Mouse (Mus musculus): ENCODE data around the gene Olfr1424.
"Not testable (repeated sequence)": the region's sequence is repeated elsewhere in the genome, so short reads cannot be mapped to it uniquely, and the experiment has no call there.

Gene Olfr1424

DNA sequence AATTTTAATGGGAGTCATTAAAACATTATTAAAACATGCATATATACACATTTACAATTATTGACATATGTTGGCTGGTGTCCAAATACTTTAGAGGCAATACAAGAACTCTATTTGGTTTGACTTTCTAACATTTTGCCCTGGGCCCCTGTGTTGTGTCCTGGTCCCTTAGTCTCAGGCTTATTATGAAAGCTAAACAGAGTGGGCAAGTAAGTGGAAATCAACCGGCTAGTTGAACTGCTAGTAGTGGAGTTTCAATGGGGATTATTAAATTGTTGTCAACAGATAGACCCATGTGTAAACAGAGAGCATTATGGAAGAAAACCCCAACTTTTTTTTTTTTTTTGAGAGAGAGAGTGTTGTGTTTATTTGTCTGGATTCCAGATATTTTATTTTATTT, at the start of gene Olfr1424:
Gene Olfr1424, minus strand, starts transcription at position 101 of the 400 bp plus-strand sequence.
- in situ Hi-C loops (cut with MseI, MboI), result not testable (repeated sequence)

DNA sequence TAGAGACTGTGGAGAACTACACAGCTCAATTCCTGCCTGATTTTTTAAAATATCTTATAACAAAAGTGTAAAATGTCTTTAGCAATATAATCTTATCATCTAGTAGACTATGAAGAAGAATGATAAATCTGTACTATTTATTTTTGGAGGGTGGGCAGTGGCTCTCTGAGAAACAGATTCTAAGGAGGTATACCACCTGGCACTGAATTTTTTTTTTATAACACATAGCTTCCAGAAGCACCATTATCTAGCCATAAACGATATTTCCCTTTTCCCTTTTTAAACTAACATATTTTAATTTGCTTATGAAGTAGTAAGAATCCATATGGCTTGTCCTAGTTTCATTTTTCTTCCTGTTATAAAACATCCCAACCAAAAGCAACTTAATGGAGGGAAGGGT, 42.1 kb upstream of the Olfr1424 start:
- in situ Hi-C loops (cut with MseI, MboI), result no loop called here

DNA sequence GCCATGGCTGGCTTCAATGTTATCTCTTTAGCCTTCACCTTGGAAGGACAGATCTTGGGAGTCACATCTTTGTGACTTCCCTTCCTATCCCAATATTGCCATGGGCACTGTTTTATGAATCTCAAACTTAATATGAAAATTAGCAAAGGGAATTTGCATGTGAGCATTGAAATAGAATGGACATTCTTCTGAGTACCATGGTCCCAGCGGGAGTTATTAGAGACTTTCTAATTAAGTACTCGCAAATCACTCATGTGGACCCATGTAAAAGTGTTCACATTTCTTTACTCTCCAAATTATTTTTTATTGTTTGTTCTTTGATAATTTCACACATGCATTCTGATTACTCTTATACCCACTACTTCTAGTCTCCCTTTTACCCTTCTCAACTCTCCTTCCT, 40.8 kb upstream of the Olfr1424 start, which contains the start of gene Olfr1427:
Gene Olfr1427, minus strand, starts transcription at position 101 of the 400 bp plus-strand sequence.
- in situ Hi-C loops (cut with MseI, MboI), result no loop called here

DNA sequence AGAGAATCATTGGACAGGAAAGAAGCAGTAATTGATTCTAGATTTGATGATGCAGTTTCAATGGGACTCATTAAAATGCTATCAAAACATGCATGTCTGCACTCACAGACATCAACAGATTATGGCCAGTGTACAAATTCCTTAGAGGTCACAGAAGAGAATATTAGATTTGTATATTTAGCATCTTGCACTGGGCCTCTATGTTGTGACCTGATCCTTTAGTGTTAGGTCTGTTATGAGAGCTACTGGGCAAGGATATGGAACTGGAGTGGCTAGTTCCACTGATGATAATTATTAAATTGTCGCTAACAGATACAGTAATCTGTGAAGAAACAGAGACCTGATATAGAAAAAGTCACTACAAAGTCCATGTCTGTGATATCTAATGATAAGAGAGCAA, 29.4 kb upstream of the Olfr1424 start, which contains the start of gene Olfr1426:
Gene Olfr1426, minus strand, starts transcription at position 101 of the 400 bp plus-strand sequence.
- in situ Hi-C loops (cut with MseI, MboI), result no loop called here

DNA sequence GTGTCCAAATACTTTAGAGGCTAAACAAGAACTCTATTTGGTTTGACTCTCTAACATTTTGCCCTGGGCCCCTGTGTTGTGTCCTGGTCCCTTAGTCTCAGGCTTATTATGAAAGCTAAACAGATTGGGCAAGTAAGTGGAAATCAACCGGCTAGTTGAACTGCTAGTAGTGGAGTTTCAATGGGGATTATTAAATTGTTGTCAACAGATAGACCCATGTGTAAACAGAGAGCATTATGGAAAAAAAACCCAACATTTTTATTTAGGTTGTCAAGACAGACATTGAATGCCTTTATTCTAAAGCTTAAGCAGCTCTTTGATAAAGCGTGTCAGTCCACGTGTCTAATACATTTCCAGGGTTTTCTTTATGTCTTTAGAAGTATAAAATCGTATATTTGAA, 15.1 kb upstream of the Olfr1424 start, which contains the start of gene Olfr1425:
Gene Olfr1425, minus strand, starts transcription at position 101 of the 400 bp plus-strand sequence.
- in situ Hi-C loops (cut with MseI, MboI), result not testable (repeated sequence)

DNA sequence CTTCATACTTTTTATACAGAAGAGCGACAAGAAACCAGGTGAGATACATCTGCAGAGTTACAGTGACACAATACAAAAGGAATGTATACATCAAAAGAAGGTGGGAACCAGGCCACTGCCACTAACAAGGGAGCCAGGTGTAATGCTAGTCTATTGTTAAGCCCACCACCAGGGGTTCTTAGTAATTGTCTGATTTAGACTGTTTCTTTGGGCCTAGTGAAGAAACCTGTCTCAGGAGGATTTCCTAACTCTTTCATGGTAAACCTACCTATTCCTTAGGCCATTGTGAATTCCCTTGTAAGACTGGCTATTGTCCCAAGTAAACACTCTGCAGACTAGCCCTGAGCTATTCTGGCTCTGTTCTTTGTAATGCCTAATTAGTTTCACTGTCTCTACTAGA, 7.1 kb upstream of the Olfr1424 start:
- in situ Hi-C loops (cut with MseI, MboI), result not testable (repeated sequence)

DNA sequence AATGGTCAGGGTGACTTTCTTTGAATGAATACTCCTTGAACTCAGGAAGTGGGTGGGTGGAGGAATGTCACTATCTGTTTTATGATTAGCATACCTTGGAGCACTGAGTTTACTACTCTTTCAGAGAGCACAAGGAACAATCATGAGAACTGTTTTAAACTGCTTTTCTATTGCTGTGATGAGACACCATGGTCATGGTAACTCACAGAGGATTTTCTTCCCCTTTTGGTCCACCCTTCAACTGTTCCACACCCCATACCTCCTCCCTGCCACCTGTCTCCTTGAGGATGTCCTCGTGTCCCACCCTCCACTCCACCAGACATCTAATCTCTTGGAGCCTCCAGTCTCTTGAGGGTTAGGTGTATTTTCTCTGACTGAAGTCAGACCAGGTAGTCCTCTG, 5.3 kb upstream of the Olfr1424 start:
- in situ Hi-C loops (cut with MseI, MboI), result not testable (repeated sequence)

DNA sequence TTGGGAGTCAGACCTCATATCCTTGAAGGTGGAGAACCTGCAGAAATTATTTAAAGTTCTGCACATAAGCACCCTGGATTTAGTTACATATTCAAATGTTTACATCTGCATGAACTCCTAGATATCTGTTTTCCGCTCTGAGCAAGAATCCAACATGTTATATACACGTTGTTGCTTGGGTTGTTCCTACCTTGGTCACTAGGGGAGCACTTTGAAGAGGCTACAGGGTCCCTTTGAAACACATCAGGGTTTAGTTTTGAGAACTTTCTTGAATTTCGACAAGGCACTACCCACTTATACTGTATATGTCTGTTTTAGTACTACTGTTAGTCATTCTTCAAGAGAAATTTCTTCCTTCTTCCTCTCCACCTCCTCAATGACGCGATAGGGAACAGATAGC, 19.3 kb downstream of the Olfr1424 start:
- in situ Hi-C loops (cut with MseI, MboI), result no loop called here

DNA sequence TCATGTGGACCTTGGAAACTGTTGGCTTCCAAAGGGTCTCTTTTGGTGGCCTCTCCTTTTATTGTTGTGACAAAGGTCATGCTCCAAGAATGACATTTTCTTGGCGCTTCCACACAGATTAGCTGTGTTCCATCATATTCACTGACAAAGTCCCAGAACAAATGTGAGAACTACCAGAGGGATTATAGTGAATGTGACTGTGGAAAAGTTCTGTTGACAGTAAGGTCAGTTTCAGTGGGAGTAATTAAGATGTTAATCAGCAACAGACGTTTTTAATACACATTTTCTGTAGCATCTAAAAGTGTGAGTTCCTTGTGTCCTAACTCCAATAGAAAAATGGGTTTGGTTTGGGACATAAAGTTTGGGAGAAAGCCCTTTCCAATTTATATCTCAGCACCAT, 21.3 kb downstream of the Olfr1424 start, which contains the start of gene Olfr1423:
Gene Olfr1423, minus strand, starts transcription at position 101 of the 400 bp plus-strand sequence.
- in situ Hi-C loops (cut with MseI, MboI), result no loop called here

DNA sequence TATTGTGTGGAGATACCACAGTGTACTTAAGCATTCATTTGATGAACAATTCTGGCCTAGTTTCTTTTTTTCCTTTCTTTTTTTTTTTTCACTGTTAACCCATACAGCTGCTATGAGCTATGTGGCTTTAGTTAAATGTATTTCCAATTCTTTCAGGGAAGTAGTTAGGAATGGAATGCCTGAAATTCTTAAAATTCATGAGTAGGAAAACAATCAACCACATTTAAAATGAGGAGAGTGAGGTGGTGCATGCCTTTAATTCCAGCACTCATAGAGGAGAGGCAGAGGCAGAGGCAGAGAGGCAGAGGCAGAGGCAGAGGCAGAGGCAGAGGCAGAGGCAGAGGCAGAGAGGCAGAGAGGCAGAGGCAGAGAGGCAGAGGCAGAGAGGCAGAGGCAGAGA, 24.8 kb downstream of the Olfr1424 start:
- in situ Hi-C loops (cut with MseI, MboI), result no loop called here

DNA sequence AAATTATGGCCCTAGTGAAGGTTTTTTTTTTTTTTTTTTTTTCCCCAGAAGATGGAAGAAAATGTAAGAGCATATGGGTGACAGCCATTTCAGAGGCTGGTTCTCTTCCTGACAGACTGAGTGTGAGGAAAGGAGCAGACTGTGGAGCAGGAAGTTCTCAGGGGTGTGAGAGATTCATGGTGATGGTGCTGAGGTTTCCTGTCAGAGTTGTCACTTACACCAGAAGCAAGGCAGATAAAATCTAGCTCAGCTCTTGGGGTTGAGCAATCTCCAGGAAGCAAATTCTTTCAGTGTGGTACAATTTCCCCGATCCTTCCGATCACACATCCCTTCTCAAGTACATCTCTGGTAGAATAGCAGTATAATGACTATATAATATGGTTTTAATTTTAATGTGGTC, 35.9 kb downstream of the Olfr1424 start:
- in situ Hi-C loops (cut with MseI, MboI), result no loop called here

DNA sequence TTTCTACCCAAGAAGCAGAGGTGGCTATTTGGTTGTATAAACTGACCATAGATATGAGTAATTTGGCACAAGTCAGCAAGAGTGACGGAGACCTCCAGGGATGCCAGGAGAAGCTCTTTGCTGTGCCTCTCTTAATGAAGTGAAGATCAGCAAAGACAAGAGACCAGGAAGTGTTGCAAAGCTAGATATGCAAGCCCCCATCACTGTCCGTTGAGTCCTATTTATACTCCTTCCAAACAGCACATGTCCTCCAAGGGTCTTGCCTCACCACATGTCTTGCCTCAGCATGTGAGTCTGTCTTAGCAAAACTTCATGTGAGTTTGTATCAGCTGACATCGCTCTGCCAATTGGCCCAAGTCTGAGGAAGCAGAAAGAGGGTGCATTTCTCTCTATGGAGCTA, 37.1 kb downstream of the Olfr1424 start:
- in situ Hi-C loops (cut with MseI, MboI), result no loop called here

DNA sequence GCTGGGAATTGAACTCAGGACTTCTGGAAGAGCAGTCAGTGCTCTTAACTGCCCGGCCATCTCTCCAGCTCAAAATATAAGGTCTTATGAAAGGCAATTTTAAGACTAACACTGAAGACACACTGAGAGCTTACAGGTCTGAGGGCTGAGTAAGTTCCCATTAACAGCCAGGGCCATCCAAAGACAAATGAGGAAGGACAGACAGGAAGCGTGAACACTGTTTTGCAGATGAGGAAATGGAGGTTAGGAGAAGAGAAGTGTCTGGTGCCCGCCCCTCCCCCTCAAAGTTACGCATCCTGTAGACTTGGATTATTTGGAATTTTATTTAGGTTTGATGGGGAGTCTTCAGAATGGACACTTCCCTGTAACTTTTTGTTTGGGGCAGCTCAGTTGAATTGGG, 38.3 kb downstream of the Olfr1424 start:
- in situ Hi-C loops (cut with MseI, MboI), result loop anchor here in 1 of 2 experiments (25.0 kb wide), 1 partner anchor 763 kb away; the partner anchor contains the start of genes Lpxn and Zfp91

DNA sequence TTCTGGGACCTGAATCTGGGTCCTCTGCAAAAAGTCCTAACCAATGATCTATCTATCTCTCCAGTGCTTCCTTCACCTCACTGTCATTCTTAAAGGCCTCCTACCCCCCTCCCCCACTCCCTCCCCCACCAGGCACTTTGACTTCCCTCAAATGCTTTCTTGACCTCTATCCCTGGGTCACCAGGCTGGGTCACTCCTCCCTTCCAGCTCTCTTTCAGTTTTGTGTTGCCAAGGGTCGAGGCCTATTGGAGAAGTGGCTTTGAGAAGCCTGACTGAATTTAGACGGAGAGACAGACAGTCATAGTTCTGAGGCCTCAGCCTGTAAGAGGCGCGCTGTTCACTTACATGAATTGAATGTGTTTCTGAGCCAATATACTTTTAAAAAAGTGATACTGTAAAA, 46.3 kb downstream of the Olfr1424 start:
- in situ Hi-C loops (cut with MseI, MboI), result loop anchor here in 1 of 2 experiments (25.0 kb wide), 1 partner anchor 771 kb away; the partner anchor contains the start of genes Lpxn and Zfp91

DNA sequence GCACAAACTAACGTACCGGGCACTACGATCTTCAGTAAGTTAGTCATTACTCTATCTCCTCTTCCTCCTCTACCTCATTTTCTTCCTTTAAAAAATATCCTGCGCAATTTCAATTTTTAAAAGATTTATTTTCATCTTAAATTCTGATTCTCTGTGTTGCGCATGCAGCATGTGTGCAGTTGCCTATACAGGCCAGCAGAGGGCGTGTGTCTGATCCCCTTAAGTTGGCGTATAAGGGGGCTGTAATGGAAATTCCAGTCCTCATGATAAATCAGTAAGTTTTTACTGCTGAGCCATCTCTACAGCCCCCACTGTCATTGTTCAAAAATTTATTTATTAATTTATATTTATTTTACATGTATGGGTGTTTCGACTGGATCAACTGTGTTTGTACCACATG, 46.8 kb downstream of the Olfr1424 start:
- in situ Hi-C loops (cut with MseI, MboI), result loop anchor here in 1 of 2 experiments (25.0 kb wide), 1 partner anchor 772 kb away; the partner anchor contains the start of genes Lpxn and Zfp91

DNA sequence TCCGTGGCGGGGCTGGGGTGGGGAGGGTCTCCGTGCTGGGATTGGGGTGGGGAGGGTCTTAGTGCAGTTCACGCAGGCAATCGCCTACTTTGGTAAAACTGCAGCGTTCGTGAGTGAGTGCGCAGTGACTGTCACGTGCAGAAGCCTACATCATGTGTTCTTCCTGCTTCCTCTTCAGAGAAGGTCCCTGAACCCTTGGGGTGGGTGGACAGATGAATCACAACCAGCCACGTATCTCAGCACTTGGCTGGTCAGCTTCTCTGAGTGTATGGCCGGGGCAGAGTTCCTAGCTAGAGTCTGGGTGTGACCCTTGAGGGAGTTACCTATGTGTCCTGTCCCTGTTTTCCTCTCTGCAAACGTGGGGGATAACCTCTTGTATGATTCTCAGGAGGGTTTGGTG, 49.3 kb downstream of the Olfr1424 start:
- in situ Hi-C loops (cut with MseI, MboI), result loop anchor here in 1 of 2 experiments (25.0 kb wide), 1 partner anchor 774 kb away; the partner anchor contains the start of genes Lpxn and Zfp91

DNA sequence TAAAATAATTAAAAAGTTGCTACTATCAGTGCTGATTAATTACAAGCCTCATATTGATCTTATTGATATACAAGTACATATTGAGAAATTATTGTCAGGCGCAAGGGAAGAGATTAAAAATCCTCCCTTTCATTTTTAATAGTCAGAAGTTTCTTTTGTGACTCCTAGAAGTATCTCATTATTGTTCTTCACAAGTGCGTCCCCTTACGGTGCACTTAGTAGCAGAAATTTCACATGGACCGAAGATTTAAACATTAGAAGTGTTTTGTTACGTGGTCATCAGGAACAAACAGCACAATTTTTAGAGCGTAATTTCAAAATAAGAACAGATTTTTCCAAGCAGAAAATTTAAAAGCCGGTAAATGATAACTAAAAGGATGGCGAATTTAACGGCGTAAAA, 49.9 kb downstream of the Olfr1424 start:
- in situ Hi-C loops (cut with MseI, MboI), result loop anchor here in 1 of 2 experiments (25.0 kb wide), 1 partner anchor 775 kb away; the partner anchor contains the start of genes Lpxn and Zfp91

DNA sequence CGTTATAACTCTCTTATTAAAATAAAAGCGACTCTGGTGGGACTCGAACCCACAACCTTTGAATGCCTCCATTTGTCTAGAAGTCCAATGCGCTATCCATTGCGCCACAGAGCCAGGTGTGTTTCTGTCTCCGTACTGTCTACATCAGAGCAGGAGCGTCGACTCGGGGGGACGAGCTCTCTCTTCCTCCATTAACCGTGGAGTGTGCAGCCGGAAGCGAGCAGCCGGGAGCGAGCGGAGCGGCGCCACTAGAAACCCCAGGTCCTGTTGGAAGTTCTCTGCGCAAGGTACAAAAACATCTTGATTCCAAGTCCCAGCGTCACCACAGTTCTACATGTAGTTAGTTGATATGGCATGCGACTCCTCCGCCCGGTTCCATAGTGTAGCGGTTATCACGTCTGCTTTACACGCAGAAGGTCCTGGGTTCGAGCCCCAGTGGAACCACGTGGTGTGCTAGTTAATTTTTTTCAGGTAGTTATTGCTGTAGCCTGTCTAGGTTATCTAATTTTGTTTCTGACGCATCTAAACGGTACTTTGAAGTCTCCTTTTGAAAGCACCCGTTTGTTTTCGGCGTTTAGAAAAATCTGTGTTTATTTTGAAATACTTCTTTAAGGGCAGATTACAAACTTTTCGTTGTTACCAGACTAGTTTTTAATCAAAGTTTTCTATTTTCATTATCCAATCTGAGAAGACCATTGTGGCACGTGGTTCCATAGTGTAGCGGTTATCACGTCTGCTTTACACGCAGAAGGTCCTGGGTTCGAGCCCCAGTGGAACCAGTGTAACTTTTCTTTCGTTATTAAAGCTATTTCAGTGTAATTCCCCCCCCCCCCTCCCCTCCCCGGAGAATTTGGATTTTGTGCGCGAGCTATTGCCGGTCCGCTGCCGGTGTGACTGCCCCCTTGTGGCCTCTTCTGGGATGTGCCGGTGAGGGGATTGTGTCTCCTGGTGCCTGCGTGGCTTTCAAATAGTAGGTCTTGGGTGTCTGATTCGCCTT, 50.6 kb downstream of the Olfr1424 start:
- in situ Hi-C loops (cut with MseI, MboI), result loop anchor here in 1 of 2 experiments (25.0 kb wide), 1 partner anchor 775 kb away; the partner anchor contains the start of genes Lpxn and Zfp91

DNA sequence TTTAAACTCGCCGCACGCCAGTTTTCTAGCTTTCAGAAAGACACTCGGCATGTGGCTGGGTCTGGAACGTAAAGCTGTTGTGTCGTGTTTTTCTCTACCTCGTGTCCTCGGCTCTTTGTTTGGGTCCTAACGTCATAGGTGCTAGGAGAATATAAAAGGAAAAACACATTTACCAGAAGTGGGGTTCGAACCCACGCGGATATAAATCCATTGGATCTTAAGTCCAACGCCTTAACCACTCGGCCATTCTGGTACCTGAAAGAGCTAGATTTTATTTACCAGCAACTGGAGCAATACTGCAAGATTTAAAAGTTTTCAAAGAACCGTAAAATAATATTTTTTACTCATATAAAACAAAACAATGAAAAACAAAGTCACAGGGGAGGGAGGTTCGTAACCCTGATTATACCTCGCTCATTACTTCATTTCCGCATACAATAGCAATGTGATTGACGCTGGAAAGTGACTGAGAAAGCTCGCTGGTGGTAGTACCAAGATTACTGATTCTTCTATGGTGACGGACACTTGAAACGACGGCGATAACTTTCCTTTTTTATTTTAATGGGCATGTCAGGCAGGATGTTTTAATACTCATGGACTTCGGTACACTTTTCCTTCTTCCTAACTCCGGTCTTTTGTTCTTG, 51.4 kb downstream of the Olfr1424 start:
- in situ Hi-C loops (cut with MseI, MboI), result loop anchor here in 1 of 2 experiments (25.0 kb wide), 1 partner anchor 776 kb away; the partner anchor contains the start of genes Lpxn and Zfp91

DNA sequence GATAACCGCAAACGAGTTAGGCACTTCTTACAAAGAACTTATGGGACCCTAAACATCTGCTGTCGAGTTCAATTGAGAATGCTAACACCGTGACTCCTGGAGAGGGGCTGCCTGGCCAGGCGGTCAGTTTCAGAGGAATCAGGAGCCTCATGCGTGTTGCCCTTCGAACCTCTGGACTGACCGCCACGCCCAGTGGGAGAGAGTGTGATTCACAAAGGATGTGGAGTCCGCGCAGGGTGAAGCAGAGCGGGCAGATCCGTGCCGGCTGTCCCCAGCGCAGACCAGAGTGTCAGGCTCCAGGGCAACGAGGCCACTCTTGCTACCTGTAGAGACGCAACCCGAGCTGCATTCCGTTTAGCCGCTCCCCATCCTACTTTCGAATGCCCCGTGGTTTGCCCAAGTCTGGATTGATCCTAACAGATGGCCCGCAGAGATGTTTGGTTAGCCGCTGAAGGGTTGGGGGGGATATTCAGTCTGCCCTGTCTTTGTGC, 52.2 kb downstream of the Olfr1424 start:
- in situ Hi-C loops (cut with MseI, MboI), result loop anchor here in 1 of 2 experiments (25.0 kb wide), 1 partner anchor 777 kb away; the partner anchor contains the start of genes Lpxn and Zfp91
